Mouse (Mus musculus) limb, embryonic 14.5 days (tissue): ENCODE results near the gene Tnk1. TPM values are rescaled to one million over a fixed set of nuclear protein-coding genes. Genes with fewer than 3 reads are reported as not detected.

Experiments used
- ATAC-seq: fragments of 200-750 bp; cut with Nextera tagmentation; 2 replicates; pipeline ENCODE4 v1.8.0; 2017; ENCODE audit warnings: low read depth, moderate number of reproducible peaks, moderate TSS enrichment; ENCODE audit not compliant: low FRiP score
- DNase-seq: peaks from one replicate; pipeline ENCODE4 v3.0.0-alpha.2; 2015; ENCODE audit warnings: low spot score
- H3K27ac ChIP-seq: fragments of 300-500 bp; sonication (generic); replicated peaks from 2 replicates; pipeline ENCODE4 v1.5.1; 2014; ENCODE audit warnings: low read depth, mild to moderate bottlenecking, low read length, moderate library complexity, mixed read lengths
- H3K27me3 ChIP-seq: fragments of 300-500 bp; sonication (generic); 2 replicates; pipeline ENCODE4 v1.6.1; 2014; ENCODE audit warnings: low read length, mixed read lengths; ENCODE audit not compliant: control insufficient read depth, insufficient read depth
- H3K36me3 ChIP-seq: fragments of 300-500 bp; sonication (generic); 2 replicates; pipeline ENCODE4 v1.6.1; 2014; ENCODE audit warnings: mild to moderate bottlenecking, low read length, moderate library complexity, mixed read lengths; ENCODE audit not compliant: control insufficient read depth, insufficient read depth
- H3K4me1 ChIP-seq: fragments of 300-500 bp; sonication (generic); 2 replicates; pipeline ENCODE4 v1.6.1; 2014; ENCODE audit warnings: antibody characterized with exemption, low read length, mixed read lengths; ENCODE audit not compliant: control insufficient read depth, insufficient read depth
- H3K4me2 ChIP-seq: fragments of 300-500 bp; sonication (generic); replicated peaks from 2 replicates; pipeline ENCODE4 v1.6.1; 2014; ENCODE audit warnings: low read depth, mild to moderate bottlenecking, low read length, moderate library complexity; ENCODE audit not compliant: severe bottlenecking
- H3K4me3 ChIP-seq: fragments of 300-500 bp; sonication (generic); replicated peaks from 2 replicates; pipeline ENCODE4 v1.5.1; 2014; ENCODE audit warnings: low read length
- H3K9ac ChIP-seq: fragments of 300-500 bp; sonication (generic); 2 replicates; pipeline ENCODE4 v1.6.1; 2014; ENCODE audit warnings: mild to moderate bottlenecking, low read depth, low read length, moderate library complexity; ENCODE audit not compliant: severe bottlenecking
- H3K9me3 ChIP-seq: fragments of 300-500 bp; sonication (generic); 2 replicates; pipeline ENCODE4 v1.6.1; 2016; ENCODE audit warnings: low read length; ENCODE audit not compliant: control insufficient read depth
- POLR2A ChIP-seq: fragments of 200-500 bp; IDR thresholded peaks from 2 replicates; pipeline ENCODE4 v1.8.0; 2012; ENCODE audit warnings: inconsistent platforms, mild to moderate bottlenecking, moderate library complexity, borderline replicate concordance; ENCODE audit not compliant: insufficient read depth, insufficient read length; ENCODE audit errors: extremely low read depth
- WGBS: fragments of 180-500 bp; shearing (Covaris S2); extraction: QIAGEN DNeasy Blood & Tissue Kit; methylation state at CpG from one replicate; pipeline ENCODE4 v1.1.7; 2014; 5-methylcytosine and 5-hydroxymethylcytosine counted together
- polyA plus RNA-seq, 2 experiments: library from polyadenylated mRNA; depleted of rRNA in 1 of 2; stranded (reverse) in 1 of 2; unstranded in 1 of 2; fragments of >200 nt; fragmentation: Nextera tagmentation in 1 of 2; extraction: Ambion mirVana in 1 of 2; gene quantifications; 2 replicates each; pipeline versions ENCODE4 v1.2.1 to v1.2.3; 2012 to 2014

The Tnk1 gene
- polyA plus RNA-seq, 2 experiments = 2.8 to 3.3 TPM

GRCm38 (mm10) chr11:69837604-69837951 is 21.0 kb downstream of the Tnk1 start, which contains the start of gene Nlgn2:
Gene Nlgn2 (minus strand): TSS chr11:69837784.
- H3K36me3 ChIP-seq = peaks cover 17% of the 10 kb centered on the region
- ATAC-seq (no peak; the same call in 1 of the 2 replicates), DNase-seq (no peak)
- H3K27ac ChIP-seq = peak within 1 kb of the TSS; percentile 83
- no peaks in the 10 kb centered on the region for H3K9me3 ChIP-seq
- WGBS = under 1% methylated on average over 29 of the region's 32 CpGs
- peak within 1 kb of the TSS; percentile 73 for H3K4me3 ChIP-seq
- peaks cover 37% of the 10 kb centered on the region for H3K4me1 ChIP-seq
- H3K9ac ChIP-seq = peak within 1 kb of the TSS; percentile 71
- TF ChIP-seq POLR2A = no peak
- peak within 1 kb of the TSS; percentile 95 for H3K4me2 ChIP-seq
- peaks cover 5% of the 10 kb centered on the region; the same call in 1 of the 2 replicates for H3K27me3 ChIP-seq

GRCm38 (mm10) chr11:69836703-69837576 is 21.6 kb downstream of the Tnk1 start:
- Histone ChIP-seq H3K4me1 (peaks cover 37% of the 10 kb centered on the region), H3K4me2 (peak overlapping the region; percentile 95), H3K9me3 (no peaks in the 10 kb centered on the region), H3K27ac (peak overlapping the region; percentile 79), H3K27me3 (peaks cover 5% of the 10 kb centered on the region; the same call in 1 of the 2 replicates), H3K4me3 (peak overlapping the region; percentile 73), H3K36me3 (peaks cover 24% of the 10 kb centered on the region), H3K9ac (peak overlapping the region; percentile 71)
- no peak for TF ChIP-seq POLR2A
- 1% methylated on average over 38 of the region's 52 CpGs for WGBS
- no peak for ATAC-seq
- DNase-seq = peak; percentile 37

GRCm38 (mm10) chr11:69835966-69836335 is 22.6 kb downstream of the Tnk1 start:
- WGBS = 10% methylated on average over 4 of the region's 4 CpGs
- Histone ChIP-seq H3K9ac (peak overlapping the region; percentile 71), H3K27ac (no peak overlapping the region), H3K9me3 (no peaks in the 10 kb centered on the region), H3K4me2 (peak overlapping the region; percentile 95), H3K36me3 (peaks cover 31% of the 10 kb centered on the region), H3K4me3 (peak overlapping the region; percentile 73), H3K4me1 (peaks cover 37% of the 10 kb centered on the region), H3K27me3 (peaks cover 5% of the 10 kb centered on the region; the same call in 1 of the 2 replicates)
- ATAC-seq = no peak
- TF ChIP-seq POLR2A = no peak
- DNase-seq = no peak

- no peaks in the 10 kb centered on the region for H3K9me3 ChIP-seq
- peak; percentile 7 for DNase-seq
- H3K27me3 ChIP-seq = peaks cover 5% of the 10 kb centered on the region; the same call in 1 of the 2 replicates
- 14% methylated on average over 9 of the region's 9 CpGs for WGBS
- no peak for ATAC-seq
- peak overlapping the region; percentile 73 for H3K4me3 ChIP-seq
- peak overlapping the region; percentile 71; the same call in 1 of the 2 replicates for H3K9ac ChIP-seq
- peaks cover 33% of the 10 kb centered on the region for H3K36me3 ChIP-seq
- TF ChIP-seq POLR2A = no peak
- H3K27ac ChIP-seq = no peak overlapping the region
- peak overlapping the region; percentile 95 for H3K4me2 ChIP-seq
- H3K4me1 ChIP-seq = peaks cover 37% of the 10 kb centered on the region
Measured at GRCm38 (mm10) chr11:69835326-69835965, 23.1 kb downstream of the Tnk1 start.

- WGBS = 7% methylated on average over 43 of the region's 48 CpGs
- DNase-seq (peak; percentile 21), ATAC-seq (no peak)
- H3K4me2 ChIP-seq = peak overlapping the region; percentile 95
- no peak for TF ChIP-seq POLR2A
- H3K4me1 ChIP-seq = peaks cover 31% of the 10 kb centered on the region
- H3K9ac ChIP-seq = peak overlapping the region; percentile 68
- H3K36me3 ChIP-seq = peaks cover 34% of the 10 kb centered on the region
- H3K27me3 ChIP-seq = peaks cover 5% of the 10 kb centered on the region; the same call in 1 of the 2 replicates
- H3K4me3 ChIP-seq = peak overlapping the region; percentile 73
- no peak overlapping the region for H3K27ac ChIP-seq
- H3K9me3 ChIP-seq = no peaks in the 10 kb centered on the region
Measured at GRCm38 (mm10) chr11:69834001-69834549, 24.5 kb downstream of the Tnk1 start.
